Mouse (Mus musculus) spleen, adult 2 months (tissue): ENCODE results near the gene Gm28230. TPM values are rescaled to one million over a fixed set of nuclear protein-coding genes. Genes with fewer than 3 reads are reported as not detected.

ENCODE experiments used
- DNase-seq, 2 experiments: peaks; one replicate each; pipeline versions ENCODE4 v3.0.0 to v3.0.0-alpha.2; 2012 to 2021; ENCODE audit warnings: low spot score in 2 of 2, low read depth in 1 of 2
- H3K27ac ChIP-seq: fragments of 200-500 bp; 2 replicates; pipeline ENCODE4 v1.5.1; 2012; ENCODE audit warnings: low read length, inconsistent platforms; ENCODE audit not compliant: insufficient read depth
- H3K27me3 ChIP-seq: fragments of 200-500 bp; 2 replicates; pipeline ENCODE4 v1.6.1; 2012; ENCODE audit warnings: mild to moderate bottlenecking, moderate library complexity, low read length, inconsistent platforms; ENCODE audit not compliant: control insufficient read depth, insufficient read depth
- H3K36me3 ChIP-seq: fragments of 200-500 bp; 2 replicates; pipeline ENCODE4 v1.6.1; 2012; ENCODE audit warnings: mild to moderate bottlenecking, low read length, inconsistent platforms; ENCODE audit not compliant: control insufficient read depth, insufficient read depth
- H3K4me1 ChIP-seq: fragments of 200-500 bp; 2 replicates; pipeline ENCODE4 v1.6.1; 2011; ENCODE audit warnings: inconsistent platforms; ENCODE audit not compliant: control insufficient read depth, insufficient read depth, insufficient read length
- H3K4me3 ChIP-seq: fragments of 200-500 bp; 2 replicates; pipeline ENCODE4 v1.5.1; 2011; ENCODE audit warnings: mild to moderate bottlenecking, inconsistent platforms; ENCODE audit not compliant: insufficient read depth, insufficient read length; ENCODE audit errors: extremely low read depth
- CTCF ChIP-seq: fragments of 200-500 bp; IDR thresholded peaks from 2 replicates; pipeline ENCODE4 v1.5.1; 2011; ENCODE audit warnings: mild to moderate bottlenecking, inconsistent platforms; ENCODE audit not compliant: insufficient read depth, insufficient read length, insufficient replicate concordance; ENCODE audit errors: extremely low read depth
- POLR2A ChIP-seq: fragments of 200-500 bp; IDR thresholded peaks from 2 replicates; pipeline ENCODE4 v1.6.1; 2011; ENCODE audit warnings: low read depth, low read length, inconsistent platforms
- WGBS: fragments of 180-500 bp; shearing (Covaris S2); methylation state at CpG from one replicate; pipeline ENCODE4 v1.1.7; 2018; 5-methylcytosine and 5-hydroxymethylcytosine counted together
- polyA plus RNA-seq: library from polyadenylated mRNA; depleted of rRNA; stranded (reverse); fragments of >200 nt; gene quantifications from 2 replicates; pipeline ENCODE4 v1.2.3, GENCODE M21; 2012

Gene Gm28230
- polyA plus RNA-seq, 1 experiment: not detected

GRCm38 (mm10) chr2:74748436-74748995 is 22.0 kb downstream of the Gm28230 start:
- peaks cover 25% of the 10 kb centered on the region for H3K27me3 ChIP-seq
- 31% methylated on average over 9 of the region's 9 CpGs for WGBS
- no peak for DNase-seq

GRCm38 (mm10) chr2:74749337-74750121 is 23.0 kb downstream of the Gm28230 start:
- no peak for DNase-seq

More at GRCm38 (mm10) chr2:74748436-74748995, 22.0 kb downstream of the Gm28230 start:
- no peak overlapping the region for H3K27ac ChIP-seq
- H3K4me1 ChIP-seq: peaks cover 3% of the 10 kb centered on the region
- TF ChIP-seq POLR2A (no peak), CTCF (no peak)
- no peak overlapping the region for H3K4me3 ChIP-seq
- no peaks in the 10 kb centered on the region for H3K36me3 ChIP-seq

DNA sequence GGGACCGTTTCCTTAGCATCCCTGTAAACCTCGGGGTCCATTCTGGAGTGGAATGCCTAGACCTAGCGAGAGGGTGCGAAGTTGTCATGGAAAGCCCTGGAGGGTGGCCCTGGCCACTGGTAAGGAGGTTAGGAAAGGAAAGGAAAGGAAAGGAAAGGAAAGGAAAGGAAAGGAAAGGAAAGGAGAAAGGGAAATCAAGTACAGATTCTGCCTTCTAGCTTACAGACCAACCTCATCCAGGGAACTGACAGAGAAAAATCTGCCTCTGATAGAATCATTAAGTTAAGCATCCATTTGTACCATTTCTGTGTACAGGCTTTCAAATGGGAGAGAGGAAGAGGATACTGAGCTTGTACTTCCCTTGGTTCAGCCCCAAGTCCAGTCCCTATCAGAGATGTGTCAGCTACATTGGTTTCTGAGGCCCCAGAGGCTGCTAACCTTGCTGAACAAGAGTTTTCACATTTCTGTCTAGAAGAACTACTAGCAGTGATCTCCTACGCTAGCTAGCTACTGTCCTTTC is 24.3 kb downstream of the Gm28230 start:
- WGBS: 57% methylated on average over 5 of the region's 5 CpGs
- Histone ChIP-seq H3K27me3 (peaks cover 25% of the 10 kb centered on the region), H3K36me3 (no peaks in the 10 kb centered on the region), H3K4me3 (no peak overlapping the region), H3K27ac (no peak overlapping the region), H3K4me1 (peaks cover 3% of the 10 kb centered on the region)
- TF ChIP-seq CTCF (no peak), POLR2A (no peak)
- no peak for DNase-seq

More at GRCm38 (mm10) chr2:74749337-74750121, 23.0 kb downstream of the Gm28230 start:
- H3K4me3 ChIP-seq: no peak overlapping the region; the same call in 1 of the 2 replicates
- no peak overlapping the region for H3K27ac ChIP-seq
- WGBS: 3% methylated on average over 47 of the region's 47 CpGs
- H3K27me3 ChIP-seq: peaks cover 25% of the 10 kb centered on the region
- H3K36me3 ChIP-seq: no peaks in the 10 kb centered on the region
- peaks cover 3% of the 10 kb centered on the region for H3K4me1 ChIP-seq
- TF ChIP-seq CTCF (no peak), POLR2A (no peak)

- Histone ChIP-seq H3K4me3 (no peak overlapping the region), H3K27me3 (peaks cover 16% of the 10 kb centered on the region), H3K36me3 (no peaks in the 10 kb centered on the region), H3K27ac (no peak overlapping the region), H3K4me1 (no peaks in the 10 kb centered on the region; the same call in 1 of the 2 replicates)
- TF ChIP-seq POLR2A: no peak
- no peak for TF ChIP-seq CTCF
- 76% methylated on average over 1 of the region's 1 CpGs for WGBS
- DNase-seq: no peak
These were observed 25.3 kb downstream of the Gm28230 start for GRCm38 (mm10) chr2:74751861-74752260.

DNA sequence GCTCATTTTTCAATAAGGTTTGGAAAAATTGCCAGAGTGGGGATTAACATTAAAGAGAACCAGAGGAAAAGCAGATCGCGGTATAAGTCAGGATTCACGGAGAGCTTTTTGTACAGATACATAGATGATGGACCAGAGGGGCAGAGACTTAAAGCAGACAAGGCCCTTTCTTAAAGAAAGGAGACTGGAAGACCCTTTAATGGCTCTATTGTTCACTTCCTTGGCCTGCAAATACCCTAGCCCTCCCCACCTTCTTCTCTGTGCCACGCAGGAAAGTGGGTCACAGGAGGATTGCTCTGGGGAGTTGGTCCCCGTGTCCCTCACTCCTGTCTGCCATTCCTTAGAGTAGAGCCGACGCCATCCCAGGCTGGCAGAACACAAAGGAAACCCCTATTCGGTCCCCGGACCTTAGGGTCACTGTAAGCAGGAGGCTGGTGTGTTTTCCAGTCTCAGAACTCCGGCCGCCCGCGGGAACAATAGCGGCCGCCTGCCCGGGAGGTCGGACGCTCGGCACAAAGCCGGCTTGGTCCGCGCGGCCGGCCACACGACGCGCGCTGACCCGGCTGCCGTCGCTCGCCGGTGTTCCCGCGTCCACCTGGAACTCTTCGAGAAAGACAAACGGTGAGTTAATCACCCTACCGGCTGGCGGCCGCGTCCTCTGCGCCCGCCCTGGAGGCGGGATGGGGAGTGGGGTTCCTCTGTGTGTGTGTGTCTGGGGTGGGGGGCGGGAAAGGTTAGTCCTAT is 26.1 kb downstream of the Gm28230 start:
- H3K27me3 ChIP-seq: peaks cover 13% of the 10 kb centered on the region
- H3K36me3 ChIP-seq: no peaks in the 10 kb centered on the region
- WGBS: 6% methylated on average over 45 of the region's 45 CpGs
- H3K27ac ChIP-seq: no peak overlapping the region
- TF ChIP-seq POLR2A (no peak), CTCF (no peak)
- no peak overlapping the region for H3K4me3 ChIP-seq
- no peak for DNase-seq
- no peaks in the 10 kb centered on the region; the same call in 1 of the 2 replicates for H3K4me1 ChIP-seq

DNA sequence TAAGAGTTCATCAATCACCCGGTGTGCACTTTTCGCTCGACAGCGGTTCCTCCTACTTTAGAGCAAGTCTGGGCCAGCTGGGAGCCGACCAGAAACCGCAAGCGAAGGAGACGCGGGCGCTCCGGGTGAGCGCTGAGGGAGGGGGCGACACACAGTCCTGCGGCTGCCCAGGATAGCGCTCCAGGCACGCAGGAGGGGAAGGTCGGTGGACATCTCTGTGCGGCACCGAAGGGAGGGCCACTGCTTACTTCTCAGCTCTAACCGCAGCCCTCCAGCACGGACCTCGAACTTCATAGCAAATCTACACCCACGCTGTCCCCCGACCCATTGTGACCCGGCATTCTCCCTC is 26.6 kb downstream of the Gm28230 start:
- H3K27ac ChIP-seq: no peak overlapping the region
- TF ChIP-seq POLR2A: no peak
- TF ChIP-seq CTCF: no peak
- H3K27me3 ChIP-seq: peaks cover 13% of the 10 kb centered on the region
- WGBS: 2% methylated on average over 25 of the region's 25 CpGs
- H3K4me1 ChIP-seq: no peaks in the 10 kb centered on the region; the same call in 1 of the 2 replicates
- H3K4me3 ChIP-seq: no peak overlapping the region
- DNase-seq: no peak
- no peaks in the 10 kb centered on the region for H3K36me3 ChIP-seq

DNA sequence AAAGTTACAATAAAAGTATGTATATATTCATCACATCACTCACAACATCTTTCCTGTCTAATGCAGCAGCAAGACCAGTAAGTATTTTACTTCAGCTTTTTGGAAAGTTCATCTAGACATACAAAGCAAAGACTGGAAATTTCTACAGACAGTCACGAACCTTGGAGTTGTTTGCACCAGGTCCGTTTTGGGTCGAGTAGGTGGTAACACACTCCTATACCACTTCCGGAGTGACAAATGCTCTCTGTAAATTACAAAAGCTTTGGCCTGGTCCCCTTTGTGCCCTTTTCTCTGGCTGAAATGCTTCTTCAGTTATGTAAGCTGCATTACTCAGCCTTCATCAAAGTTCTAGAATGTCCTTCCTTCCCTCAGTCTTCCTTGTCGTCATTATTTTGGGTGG is 27.2 kb downstream of the Gm28230 start:
- Histone ChIP-seq H3K27ac (no peak overlapping the region), H3K27me3 (peaks cover 15% of the 10 kb centered on the region), H3K36me3 (no peaks in the 10 kb centered on the region), H3K4me3 (no peak overlapping the region), H3K4me1 (no peaks in the 10 kb centered on the region; the same call in 1 of the 2 replicates)
- TF ChIP-seq POLR2A (no peak), CTCF (no peak)
- WGBS: 15% methylated on average over 5 of the region's 5 CpGs
- no peak for DNase-seq
